Mouse (Mus musculus) megakaryocyte progenitor cell, adult 5-6 weeks (primary cell): ENCODE results near the gene Fam24b. TPM values are rescaled to one million over a fixed set of nuclear protein-coding genes. Genes with fewer than 3 reads are reported as not detected.

ENCODE experiments used
- total RNA-seq, 2 experiments: library from RNA; stranded (forward) in 1 of 2; stranded (reverse) in 1 of 2; fragments of 157-497, 149-512 nt in 1 of 2; fragments of 200-1000 nt in 1 of 2; gene quantifications; 2 replicates each; pipeline versions ENCODE4 v1.2.3 to v1.2.4; 2015 to 2017

The Fam24b gene
- total RNA-seq, 2 experiments from 2014 or later = not detected

Other genes with a start within 250 kb of the Fam24b start
- gene 4933402N03Rik, start 183.2 kb downstream of the Fam24b start, total RNA-seq (2015) = not detected in 2 replicates
- not detected in 2 replicates for gene 4933402N03Rik, start 183.2 kb downstream of the Fam24b start, total RNA-seq (2017)
- gene 5430419D17Rik, start 155.1 kb downstream of the Fam24b start, total RNA-seq (2015) = not detected in 2 replicates
- gene 5430419D17Rik, start 155.1 kb downstream of the Fam24b start, total RNA-seq (2017) = not detected in 2 replicates
- 0.17 TPM in 1 of 2 replicates, not detected in the other for gene Cuzd1, start 7.2 kb downstream of the Fam24b start, total RNA-seq (2015)
- gene Cuzd1, start 7.2 kb downstream of the Fam24b start, total RNA-seq (2017) = not detected in 2 replicates
- gene Fam24a, start 4.3 kb upstream of the Fam24b start, total RNA-seq (2015) = not detected in 2 replicates
- not detected in 2 replicates for gene Fam24a, start 4.3 kb upstream of the Fam24b start, total RNA-seq (2017)
- 11.0 and 21.7 TPM in 2 replicates for gene 2310057M21Rik, start 33.2 kb upstream of the Fam24b start, total RNA-seq (2015)
- 5.6 and 8.7 TPM in 2 replicates for gene 2310057M21Rik, start 33.2 kb upstream of the Fam24b start, total RNA-seq (2017)
- gene Pstk, start 41.6 kb upstream of the Fam24b start, total RNA-seq (2015) = 31.2 and 36.4 TPM in 2 replicates
- 13.8 and 33.4 TPM in 2 replicates for gene Pstk, start 41.6 kb upstream of the Fam24b start, total RNA-seq (2017)
- 27.7 and 30.6 TPM in 2 replicates for gene Ikzf5, start 81.0 kb upstream of the Fam24b start, total RNA-seq (2015)
- 25.3 and 31.2 TPM in 2 replicates for gene Ikzf5, start 81.0 kb upstream of the Fam24b start, total RNA-seq (2017)
- gene Acadsb, start 81.1 kb upstream of the Fam24b start, total RNA-seq (2015) = 27.5 and 27.8 TPM in 2 replicates
- gene Acadsb, start 81.1 kb upstream of the Fam24b start, total RNA-seq (2017) = 39.9 and 46.6 TPM in 2 replicates
- not detected in 2 replicates for gene Hmx3, start 213.4 kb upstream of the Fam24b start, total RNA-seq (2015)
- gene Hmx3, start 213.4 kb upstream of the Fam24b start, total RNA-seq (2017) = not detected in 2 replicates
- 0.15 TPM in 1 of 2 replicates, not detected in the other for gene Hmx2, start 219.3 kb upstream of the Fam24b start, total RNA-seq (2015)
- gene Hmx2, start 219.3 kb upstream of the Fam24b start, total RNA-seq (2017) = not detected in 2 replicates
- 164 and 173 TPM in 2 replicates for gene Bub3, start 230.7 kb upstream of the Fam24b start, total RNA-seq (2015)
- 85.9 and 90.3 TPM in 2 replicates for gene Bub3, start 230.7 kb upstream of the Fam24b start, total RNA-seq (2017)